Mouse (Mus musculus) embryo, embryonic 11 days (tissue): ENCODE data around the gene Nsun2.

ENCODE experiments used
- DNase-seq: peaks from one replicate; pipeline ENCODE4 v3.0.0-alpha.2; 2015

Gene Nsun2

DNA sequence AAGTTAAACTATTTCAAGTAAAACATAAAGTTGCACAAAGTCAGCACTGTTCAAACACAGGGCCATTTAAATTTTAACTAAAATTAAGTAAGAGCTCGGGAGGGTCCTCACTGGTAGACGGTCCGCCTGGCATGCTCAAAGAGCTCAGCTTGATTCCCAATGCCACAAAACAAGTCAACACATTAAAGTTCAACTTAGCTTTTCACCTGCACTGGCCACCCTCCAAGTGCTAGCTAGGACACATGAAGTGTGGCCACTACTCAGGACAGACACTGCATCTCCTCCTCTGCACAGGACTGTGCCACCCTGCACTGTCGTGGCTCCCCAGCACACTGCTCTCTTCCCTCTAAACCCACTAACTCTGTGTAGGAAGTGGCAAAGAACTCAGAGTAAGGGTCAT, 7.7 kb upstream of the Nsun2 start:
- DNase-seq: no peak

DNA sequence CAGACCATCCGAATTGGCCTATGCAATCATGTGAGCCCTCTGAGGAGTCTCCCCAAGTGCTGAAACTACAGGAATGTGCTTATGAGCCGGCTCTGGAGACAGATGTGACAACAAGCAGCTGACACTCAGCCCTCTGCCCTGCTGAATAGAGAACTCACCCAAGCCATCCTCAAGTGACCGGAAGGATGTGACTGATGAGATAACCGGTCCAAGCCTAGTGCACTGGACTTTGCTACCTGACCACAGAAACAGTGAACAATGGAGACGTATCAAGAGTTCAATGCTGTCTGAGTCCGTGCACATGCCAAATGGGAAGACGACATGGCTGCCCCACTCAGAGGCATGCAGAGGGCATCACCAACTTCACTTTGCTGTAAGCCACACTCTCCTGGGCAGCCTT, 5.0 kb upstream of the Nsun2 start:
- no peak for DNase-seq

DNA sequence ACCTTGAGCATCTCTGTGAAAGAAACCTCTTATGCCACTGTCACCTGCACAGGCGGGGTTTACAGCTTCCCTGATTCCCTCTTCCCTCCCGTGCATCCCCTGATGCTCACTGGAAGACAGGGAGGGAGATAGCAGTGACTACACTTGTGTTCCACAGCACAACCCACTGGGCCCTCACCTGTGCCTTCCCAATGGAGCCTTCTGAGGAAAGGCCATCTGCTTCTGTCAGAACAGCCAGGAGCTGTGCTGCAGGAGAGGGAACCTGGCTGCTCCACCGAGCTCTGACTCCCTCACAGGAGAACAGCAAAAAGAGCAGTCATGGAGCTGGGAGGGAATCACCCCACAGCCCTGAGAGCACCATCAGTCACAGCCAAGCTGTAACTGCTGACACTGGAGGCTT, 3.4 kb upstream of the Nsun2 start:
- no peak for DNase-seq

DNA sequence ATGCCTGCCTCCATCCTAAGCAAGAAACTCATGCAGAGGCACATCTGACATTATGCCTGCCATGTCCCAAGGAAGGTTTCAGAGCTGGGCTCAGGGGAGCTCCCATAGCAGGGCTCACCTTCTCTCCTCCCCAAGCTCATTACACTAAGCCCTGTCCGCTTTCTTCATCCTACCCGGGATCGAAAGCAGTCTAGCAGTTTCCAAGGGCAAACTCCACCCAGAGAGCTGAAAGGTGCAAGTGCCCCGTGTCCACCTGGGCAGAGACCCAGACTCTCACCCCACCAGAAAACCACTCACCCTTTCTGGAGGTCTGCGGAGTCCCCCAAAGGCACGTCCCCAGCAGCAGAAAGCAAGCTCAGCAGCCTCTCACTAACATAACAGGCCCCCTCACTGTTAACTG, 2.6 kb upstream of the Nsun2 start:
- DNase-seq: no peak

DNA sequence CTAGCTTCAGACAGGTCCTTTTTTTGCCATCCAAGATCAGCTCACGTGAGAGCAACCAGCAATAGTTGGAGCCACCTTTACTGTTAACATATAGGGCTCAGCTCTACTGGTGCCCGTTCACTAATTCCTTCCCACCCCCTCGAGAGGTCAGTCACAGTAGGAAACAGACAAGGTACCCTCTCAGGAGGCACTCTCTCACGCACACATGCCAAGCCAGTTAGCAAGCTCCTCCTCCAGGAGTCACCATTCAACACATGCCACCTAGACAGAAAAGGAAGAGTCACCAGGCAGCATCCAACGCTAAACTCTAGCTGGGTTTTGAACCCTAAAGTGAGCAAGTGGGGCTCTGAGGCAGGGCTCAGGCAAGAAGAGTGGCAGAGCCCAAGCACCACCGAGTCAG, 2.1 kb upstream of the Nsun2 start:
- no peak for DNase-seq

DNA sequence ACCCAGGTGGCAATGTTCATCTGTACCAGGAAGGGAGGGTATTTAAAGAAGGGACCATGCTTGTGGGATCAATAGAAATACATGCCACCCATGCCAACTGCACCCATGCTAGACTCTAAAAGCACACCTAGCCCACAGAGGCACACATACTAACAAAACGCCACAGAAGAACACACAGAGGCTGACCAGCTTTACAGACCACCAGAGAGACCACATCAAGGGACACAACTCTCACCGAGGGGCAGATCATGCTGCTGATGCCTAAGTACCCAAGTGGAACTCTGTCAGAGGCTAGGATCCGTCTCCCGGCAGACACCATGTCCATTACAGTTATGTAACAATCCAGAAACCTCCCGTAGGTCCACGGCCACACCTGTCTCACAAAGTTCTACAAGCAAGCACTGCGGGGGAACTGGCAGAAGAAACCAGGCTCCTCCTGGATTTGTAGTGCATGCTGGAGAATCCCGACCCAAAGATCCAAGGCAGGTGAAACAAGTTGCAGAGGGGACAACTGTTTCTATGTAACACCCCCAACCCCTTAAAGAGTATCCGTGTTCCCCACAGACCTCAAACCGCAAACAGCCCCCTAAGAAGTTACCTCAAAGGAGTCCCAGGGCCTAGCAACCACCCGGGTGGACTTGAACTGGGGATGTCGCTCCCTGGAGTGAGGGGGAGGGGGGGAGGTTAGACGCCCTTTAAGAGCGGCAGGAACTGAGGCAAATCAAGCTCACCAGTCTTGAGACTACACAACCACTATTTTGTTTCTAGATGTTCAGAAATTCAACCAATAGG, 1.2 kb upstream of the Nsun2 start:
- DNase-seq: no peak

DNA sequence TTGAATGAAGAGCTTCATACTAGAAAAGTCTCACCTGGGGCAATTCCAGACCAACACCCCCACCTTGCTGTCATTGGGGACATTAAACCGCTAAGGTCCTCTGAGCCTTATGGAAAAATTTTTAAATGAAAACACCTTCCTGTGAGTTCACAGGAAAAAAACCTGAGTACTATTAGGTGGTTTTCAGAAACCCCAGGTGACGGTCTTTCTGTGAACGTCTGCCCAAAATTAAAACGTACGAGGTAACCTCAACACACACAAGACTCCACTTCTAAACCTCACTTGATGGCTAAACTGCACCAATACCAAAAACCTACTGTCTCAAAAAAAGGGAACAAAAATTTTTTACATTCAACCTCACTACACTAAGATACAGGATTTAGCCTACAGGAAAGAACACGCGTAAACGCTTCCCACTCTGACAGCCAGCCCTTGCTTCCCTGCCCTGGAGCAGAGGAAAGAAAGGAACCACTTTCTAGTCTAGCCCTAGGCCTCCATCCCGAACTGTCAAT, 597 bp upstream of the Nsun2 start:
- DNase-seq: no peak

DNA sequence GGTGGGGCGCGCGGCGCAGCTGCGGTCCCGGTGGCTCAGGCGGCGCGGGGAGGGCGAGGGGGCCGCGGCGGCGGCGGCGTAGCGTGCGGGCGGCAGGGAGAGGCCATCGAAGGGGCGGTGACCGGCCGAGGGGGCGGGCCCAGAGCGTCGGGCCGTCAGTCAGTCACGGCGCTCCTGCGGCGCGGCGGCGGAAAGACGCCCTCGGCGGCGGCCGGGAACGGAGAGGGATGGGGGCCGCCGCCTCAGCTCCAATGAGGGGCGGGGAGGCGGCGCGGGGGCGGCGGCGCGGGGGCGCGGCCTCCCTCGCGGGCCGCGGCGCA, 748 bp downstream of the Nsun2 start, which contains the start of gene Tent4a:
Gene Tent4a, minus strand, starts transcription at position 284 of the 320 bp plus-strand sequence.
- DNase-seq: no peak

DNA sequence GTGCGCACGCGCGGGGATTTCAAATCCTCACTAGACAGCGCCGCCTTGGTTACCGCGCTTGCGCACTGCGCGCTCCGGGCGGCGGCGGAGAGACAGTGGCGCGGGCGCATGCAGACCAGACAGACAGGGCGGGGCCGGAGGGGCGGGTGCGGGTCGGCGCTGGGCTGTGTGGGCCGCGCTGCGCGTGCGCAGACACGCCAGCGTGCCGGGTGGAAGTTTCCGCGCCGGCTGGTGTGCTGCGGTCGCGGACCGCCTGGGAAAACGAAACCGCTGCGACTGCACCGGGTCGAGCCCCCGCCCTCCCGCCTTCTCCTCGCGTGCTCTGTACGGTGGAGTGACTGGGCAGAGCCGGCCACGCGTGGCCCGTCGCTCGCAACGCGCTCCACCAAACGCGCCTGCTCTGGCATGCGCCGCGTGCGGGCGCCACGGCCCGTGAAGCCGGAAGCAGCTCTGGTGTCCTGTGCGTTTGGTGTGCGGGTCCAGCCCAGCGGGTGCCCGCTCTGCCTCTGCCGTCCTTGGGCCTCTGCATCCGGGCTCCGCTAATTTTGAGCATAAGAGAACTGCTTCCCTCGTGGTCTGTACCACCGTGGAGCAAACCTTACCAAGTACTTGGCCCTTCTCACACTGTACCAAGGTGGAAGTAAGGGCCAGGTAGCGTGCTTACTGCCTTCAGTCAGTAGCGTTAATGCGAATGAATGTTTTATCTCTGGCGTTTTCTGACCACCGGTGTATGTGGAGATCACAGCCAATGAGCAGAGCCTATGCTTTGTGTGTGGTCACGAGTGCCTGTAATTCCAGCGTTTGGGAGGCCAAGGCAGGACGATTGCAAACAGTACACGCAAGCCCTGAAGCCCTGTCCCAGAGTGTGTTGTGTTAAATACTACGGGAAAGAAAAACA, 1.4 kb downstream of the Nsun2 start:
- peak; percentile 99 for DNase-seq

DNA sequence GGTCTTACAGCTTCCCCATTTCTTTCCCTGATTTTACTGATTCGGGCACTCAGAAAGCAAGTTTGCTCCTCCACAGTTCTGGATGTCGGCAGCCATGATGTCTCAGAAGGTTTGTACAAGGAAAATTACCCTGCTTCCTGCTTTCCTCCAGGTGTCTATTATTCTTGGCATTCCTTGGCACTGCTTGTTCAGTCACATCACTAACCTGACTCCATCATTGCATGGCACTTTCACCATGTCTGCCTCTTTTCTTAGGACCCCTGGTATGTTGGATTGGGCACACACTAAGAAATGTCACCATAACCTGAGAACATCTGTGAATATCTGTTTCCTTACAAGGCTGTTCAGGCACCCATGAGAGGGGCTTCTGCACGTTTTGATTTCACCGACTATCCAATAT, 2.5 kb downstream of the Nsun2 start:
- DNase-seq: no peak

DNA sequence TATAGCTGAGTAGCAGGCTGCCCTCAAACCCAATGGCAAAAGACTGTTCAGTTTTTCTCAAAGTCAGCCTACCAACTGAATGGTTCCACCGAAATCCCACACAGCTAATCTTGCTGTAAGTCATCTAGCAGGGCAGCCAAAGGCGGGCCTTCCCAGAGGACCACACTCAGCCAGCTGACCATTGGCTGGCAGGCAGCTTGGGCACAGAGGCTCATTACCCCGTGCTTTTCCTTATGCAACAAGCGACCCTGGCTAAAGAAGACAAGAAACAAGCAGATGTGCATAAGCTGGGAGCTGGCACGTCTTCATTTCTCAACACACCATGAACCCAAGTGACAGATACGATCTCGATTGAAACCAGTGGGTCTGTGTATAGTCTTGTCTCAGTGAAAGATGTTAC, 3.8 kb downstream of the Nsun2 start:
- DNase-seq: no peak

DNA sequence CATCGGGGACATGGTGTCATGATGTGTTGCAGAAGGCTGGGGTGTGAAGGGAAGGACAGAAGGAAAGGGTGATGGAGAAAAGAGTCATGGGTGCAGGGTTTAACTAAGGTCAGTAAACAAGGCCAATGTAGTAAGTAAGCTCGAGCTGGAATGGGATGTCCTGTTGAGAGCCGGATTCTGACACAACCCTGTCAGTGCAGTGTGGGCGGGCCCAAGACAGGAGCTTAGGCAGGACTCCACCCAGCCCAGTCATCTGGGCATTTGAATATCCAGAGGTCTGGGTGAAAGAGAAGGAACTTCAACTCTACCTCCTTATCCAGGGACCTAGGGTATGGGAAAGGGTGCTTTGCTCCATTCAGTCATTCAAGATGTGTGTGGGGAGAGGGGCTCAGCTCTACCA, 4.8 kb downstream of the Nsun2 start:
- peak; percentile 54 for DNase-seq

DNA sequence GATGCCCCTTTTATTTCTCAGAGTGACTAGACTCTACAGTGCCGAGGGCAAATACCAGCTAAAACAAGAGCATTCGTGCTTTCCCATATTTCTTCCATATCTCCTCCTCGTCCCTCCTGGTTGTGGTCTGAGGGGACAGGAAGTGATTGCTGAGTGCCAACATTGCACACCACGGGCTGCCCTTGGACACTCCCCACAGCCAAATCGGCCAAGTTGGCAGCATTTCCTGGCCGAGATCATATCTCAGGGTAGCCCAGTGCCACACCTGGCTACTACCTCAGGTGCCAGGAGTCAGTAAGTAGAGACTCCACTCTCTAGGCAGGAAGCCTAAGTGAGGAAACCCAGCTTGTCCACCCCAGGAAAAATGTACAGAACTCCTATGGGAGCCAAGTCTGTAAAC, 7.7 kb downstream of the Nsun2 start:
- DNase-seq: no peak

DNA sequence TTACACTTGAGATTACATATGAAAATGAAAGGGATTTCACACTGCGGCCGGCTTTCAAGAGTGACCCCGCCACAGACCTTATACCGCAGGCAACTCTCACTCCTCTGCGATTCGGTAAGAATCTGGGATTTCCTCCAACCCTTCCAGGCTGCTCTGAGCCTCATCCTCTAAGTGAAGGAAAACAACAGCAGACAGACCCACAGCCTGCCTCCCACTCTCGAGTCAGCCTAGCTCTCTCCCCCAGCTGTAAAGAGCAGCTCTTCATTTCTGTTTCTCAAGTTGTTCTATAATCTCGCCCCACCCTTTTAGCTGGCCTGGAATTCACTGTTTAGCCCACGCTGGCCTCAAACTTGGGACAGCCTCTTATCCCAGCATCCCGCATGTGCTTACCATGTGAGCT, 8.2 kb downstream of the Nsun2 start:
- DNase-seq: no peak

DNA sequence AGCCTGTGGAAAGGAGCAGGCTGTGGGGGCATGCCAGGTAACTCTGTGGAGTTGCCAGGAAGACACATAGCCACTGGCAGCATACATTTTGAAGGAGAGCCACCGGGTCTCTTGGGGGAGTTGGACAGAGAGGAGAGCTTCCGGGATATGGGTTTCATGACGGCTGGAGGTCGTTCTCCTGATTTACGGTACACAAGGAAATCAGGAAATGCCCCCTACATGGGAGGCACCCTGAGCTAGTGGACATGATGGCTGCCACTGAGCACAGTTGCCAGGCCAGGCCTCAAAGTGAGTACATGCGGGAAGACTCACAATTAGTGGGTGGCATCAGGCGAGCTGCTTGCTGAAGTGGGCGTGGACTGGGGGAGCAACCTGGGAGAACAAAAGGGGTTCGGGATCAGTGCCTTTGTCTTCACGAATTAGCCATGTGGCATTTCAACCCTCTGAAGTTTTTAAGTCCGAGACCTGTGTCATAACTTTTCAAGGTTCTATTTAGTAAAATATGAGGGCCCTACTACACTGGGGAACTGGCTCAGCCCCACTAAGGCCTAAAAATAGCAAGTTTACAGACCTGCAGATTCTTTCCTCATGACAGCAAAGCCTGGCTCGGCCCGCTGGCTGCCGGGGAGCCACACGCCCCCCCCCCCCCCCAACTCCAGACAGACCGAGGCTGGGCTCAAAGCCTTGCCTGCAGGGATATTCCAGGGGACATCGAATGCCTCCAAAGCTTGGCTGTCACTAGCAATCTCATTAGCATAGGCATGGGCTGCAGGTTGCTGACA, 9.2 kb downstream of the Nsun2 start:
- DNase-seq: no peak

DNA sequence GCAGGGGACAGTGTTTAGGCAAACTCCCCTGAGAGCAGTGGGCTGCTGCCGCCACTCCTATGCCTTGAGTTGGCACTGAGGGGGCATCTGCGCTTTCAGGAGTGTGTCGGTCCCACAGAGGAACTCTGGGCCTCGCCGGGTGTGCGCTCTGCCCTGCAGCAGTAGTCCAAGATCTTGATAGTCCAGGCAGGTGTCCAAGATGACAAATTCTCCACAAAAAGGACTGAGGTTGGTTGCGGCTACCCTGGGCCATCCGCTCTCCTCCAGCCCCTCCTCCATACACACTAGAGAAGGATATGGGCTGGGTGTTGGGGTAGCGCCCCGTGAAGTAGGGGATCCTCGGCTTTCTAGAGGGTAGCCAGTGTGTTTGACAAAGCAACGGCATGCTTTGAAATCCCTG, 10.0 kb downstream of the Nsun2 start:
- DNase-seq: no peak

DNA sequence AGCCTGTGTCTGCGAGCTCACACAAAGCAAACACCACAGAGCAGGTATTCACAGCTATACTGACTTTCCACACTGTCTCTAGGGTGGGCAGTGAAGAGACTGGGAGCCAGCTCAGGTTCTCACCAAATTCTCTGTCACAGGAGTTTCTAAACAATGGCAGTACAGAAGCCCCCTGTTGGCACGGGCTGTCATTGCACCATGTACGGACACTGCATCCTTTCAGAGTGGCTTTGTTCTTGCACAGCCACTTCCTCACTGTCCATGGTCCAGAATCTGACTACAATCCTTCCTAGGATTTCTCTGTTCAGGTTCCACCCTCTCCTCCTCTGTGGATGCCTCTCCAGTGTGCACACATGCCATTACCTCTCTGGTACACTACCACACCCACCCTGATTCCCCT, 11.5 kb downstream of the Nsun2 start:
- peak; percentile 71 for DNase-seq

DNA sequence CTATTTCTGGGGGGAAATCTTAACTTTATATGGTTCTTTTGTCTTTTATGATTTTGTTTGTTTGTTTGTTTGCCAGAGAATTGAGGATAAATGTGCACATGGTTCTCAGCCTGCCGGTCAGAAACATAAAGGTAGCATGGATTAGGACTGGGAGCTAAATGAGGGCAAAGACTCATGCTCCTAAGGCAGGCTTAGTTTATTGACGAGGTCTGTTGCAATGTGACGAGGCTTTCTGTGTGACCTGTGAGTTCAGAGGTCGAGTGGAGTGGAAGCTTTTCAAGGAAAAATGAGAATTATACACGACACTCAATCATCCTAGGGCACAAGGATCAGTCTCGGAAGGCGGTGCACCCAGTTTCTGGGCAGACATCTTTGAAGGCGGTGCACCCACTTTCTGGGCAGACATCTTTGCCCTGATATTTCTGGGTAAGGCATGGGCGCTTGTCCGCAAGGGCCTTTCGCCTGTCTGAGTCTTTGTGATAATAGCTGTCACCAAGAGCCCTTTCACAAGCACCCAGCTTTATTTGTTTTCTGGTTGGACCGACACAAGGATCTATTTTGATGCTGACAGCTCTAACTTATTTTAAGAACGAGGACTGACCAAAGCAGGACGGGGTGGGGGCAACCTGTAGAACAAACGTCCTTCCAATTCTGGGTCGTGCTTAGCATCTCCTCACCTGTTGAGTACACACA, 14.1 kb downstream of the Nsun2 start:
- no peak for DNase-seq

DNA sequence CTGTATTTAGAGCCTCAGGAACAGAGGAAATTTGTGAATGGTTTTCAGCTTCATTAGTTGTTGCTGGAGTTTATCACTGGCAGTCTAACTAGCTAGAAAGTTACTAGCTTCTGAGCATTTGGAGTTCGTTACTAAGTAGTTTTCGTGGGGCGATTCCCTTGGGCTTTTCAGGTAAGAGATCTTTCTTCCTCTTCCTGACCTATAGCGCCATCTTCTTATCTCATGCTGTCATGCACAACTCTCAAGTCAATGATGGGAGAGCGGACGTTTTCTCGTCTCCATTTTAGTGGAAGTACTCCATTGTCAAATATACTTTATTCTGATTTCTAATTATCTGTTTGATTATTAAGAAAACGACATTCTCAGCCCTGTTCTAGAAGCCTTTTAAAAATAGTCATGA, 16.4 kb downstream of the Nsun2 start:
- DNase-seq: no peak

DNA sequence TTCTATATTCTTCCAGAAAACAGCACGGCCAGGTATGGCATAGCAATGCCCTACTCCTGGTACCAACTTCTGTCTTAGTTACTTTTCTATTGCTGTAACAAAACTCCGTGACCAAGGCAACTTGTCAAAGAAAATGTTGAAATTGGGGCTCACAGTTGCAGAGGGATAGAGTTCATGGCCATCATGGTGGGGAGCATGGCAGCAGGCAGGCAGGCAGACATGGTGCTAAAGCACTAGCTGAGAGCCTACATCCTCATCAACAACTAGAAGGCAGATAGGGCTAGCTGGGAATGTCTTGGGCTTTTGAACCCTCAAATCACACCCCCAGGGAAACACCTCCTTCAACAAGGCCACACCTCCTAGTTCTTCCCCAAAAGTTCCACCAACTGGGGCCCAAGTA, 17.3 kb downstream of the Nsun2 start:
- no peak for DNase-seq

DNA sequence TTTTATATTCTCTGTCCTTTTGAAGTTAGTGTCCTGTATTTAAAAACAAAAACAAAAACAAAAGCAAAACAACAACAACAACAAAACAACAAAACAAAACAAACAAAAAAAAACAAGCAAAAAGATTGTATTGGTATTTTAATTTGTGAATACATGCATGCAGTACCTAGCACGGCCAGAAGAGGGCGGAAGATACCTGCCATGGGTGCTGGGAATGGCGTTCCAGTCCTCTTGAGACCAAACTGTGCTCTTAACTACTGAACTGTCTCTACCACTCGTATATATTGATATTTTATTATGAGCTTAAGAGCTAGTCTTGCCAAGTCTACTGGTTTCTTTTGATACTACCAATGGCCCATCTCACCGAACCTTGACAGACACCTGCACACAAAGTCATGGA, 19.5 kb downstream of the Nsun2 start:
- peak; percentile 58 for DNase-seq

DNA sequence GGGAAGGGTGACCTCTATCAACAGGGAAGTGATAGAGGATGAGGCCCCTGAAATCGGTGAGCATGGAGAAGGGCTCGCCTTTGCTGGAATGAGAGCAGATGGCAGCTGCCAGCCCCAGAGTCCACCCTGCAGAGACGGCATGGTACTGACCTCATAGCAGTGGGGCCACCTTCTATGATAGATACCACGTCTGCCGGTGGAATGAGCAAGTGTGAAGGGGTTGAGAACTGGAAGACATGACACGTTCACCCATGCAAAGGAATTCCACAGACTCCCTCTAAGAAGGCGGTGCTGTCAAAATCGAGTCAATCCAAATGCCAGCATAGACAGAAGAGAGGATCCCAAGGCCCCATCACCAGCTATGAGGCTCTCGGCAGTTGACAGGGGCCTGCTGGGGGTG, 20.7 kb downstream of the Nsun2 start:
- no peak for DNase-seq

DNA sequence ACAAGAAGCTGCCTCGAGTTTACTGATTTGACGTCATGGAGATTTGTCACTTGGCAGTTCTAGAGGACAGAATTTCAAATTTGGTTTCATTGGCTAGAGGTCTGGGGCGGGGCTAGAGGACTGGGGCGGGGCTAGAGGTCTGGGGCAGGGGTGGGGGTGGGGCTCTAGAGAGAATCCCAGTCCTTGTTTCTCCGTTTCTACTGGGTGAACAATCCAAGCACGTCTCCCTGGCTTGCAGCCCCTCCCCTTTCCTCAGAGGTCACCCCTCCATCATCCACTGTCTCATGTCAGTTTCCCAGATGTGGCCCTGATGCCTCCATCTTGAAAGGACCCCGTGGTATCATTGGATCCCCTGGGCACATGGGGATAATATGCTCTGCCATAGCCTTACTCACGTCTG, 21.5 kb downstream of the Nsun2 start:
- DNase-seq: no peak
